In the genomic region with DNA sequence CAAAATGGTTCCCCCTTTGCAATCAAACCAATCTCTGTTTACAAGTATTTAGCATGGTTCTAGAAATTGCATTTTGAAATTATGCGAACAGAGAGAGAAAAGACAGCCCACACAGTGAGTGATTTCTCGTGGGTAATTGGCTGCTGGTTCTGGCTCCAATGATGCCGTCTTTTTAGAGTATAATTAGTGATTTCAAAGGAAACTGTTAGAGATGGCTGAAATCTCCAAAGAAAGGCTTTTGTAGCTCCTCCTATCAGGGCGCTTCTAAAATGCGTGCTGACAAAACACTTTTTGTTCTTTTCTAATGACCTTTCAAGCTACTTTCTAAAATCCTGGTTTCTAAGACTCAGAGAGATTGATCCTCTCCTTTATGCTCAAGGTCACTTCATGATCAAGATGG, we compare ENCODE assay signal across 19 mouse cellular contexts.
"Had no signal": no experiment of that assay in that cellular context is flagged by ENCODE, and none has a peak within 500 bp of the region (broad histone marks: within the 10 kb centered on the region; RNA-seq: fewer than 3 reads in every experiment).

No protein-coding gene starts in this region.

- H3K27me3 ChIP-seq: limb, embryonic 13.5 days; liver, embryonic 12.5 days; liver, embryonic 15.5 days; lung, embryonic 15.5 days; stomach, embryonic 15.5 days had no signal

- H3K9me3 ChIP-seq: limb, embryonic 10.5 days; limb, embryonic 13.5 days; liver, embryonic 12.5 days; liver, embryonic 15.5 days; lung, embryonic 15.5 days; stomach, embryonic 15.5 days had no signal

- H3K9ac ChIP-seq: limb, embryonic 13.5 days; liver, embryonic 12.5 days; liver, embryonic 15.5 days; lung, embryonic 15.5 days; stomach, embryonic 15.5 days had no signal

- H3K27ac ChIP-seq: limb, embryonic 10.5 days; limb, embryonic 13.5 days; liver, embryonic 12.5 days; liver, embryonic 15.5 days; lung, embryonic 15.5 days; stomach, embryonic 15.5 days had no signal

- H3K4me3 ChIP-seq: limb, embryonic 10.5 days; limb, embryonic 13.5 days; liver, embryonic 12.5 days; liver, embryonic 15.5 days; lung, embryonic 15.5 days; stomach, embryonic 15.5 days had no signal

- H3K36me3 ChIP-seq: limb, embryonic 10.5 days; limb, embryonic 13.5 days; liver, embryonic 12.5 days; liver, embryonic 15.5 days; lung, embryonic 15.5 days; stomach, embryonic 15.5 days had no signal

- H3K4me2 ChIP-seq: limb, embryonic 13.5 days; liver, embryonic 12.5 days; liver, embryonic 15.5 days; lung, embryonic 15.5 days; midbrain, embryonic 11.5 days; stomach, embryonic 15.5 days had no signal

- H3K4me1 ChIP-seq: liver, embryonic 12.5 days; liver, embryonic 15.5 days; lung, embryonic 15.5 days; stomach, embryonic 15.5 days had no signal

- DNase-seq: kidney, adult 9 months; kidney, postnatal 14 days; layer of hippocampus, adult 9-11 months; layer of hippocampus, postnatal 36 days; liver; lung, adult 18-20 months; lung, postnatal 10 days; lung, postnatal 4 days; midbrain, embryonic 14.5 days; right cerebral cortex, postnatal 4 days; spleen, adult 18-20 months; thymus, postnatal 25 days had no signal

- ATAC-seq: liver, embryonic 12.5 days had no signal
